Mouse (Mus musculus): Measurements from ENCODE around the gene Fgfr4.

The Fgfr4 gene

DNA sequence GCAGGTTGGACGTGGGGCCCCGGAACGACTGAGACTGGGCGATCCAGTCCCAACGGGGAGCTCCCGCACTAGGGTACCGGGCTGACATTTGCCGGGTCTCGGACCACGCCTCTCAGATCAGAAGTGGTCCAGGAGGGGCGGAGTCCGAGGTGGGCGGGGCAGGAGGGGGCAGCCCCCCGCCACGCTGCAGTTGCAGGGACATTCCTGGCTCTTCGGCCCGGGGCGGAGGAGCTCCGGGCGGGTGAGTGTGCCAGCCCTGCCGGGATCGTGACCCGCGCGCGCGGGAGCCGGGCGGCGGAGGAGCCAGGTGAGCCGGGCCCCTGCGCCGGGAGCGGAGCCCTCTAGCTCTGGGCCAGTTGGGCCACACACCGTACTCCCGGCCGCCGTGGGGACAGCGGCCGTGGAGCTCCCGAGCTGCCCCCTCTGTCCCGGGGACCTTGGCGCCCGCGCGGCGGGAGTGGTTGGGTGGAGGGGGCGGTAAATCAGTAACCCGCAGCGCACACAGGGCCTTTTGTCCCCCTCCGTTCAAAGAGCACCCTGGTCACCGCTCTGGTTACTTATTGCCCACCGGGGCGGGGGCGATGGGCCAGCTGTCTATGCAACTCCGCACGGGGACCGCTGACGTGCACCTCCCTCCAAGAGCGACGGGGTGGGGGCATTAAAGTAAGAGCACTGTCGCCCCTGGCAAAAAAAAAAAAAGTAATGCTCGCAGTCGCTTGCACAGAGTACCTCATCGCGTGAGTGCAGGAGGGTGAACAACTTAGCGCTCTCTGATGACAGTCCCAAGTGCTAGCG is at the start of gene Fgfr4:
TSS of gene Fgfr4 (plus strand) at position 20 of the 795 bp plus-strand sequence.
- DNase-seq, result peak; percentile 93 to 94

DNA sequence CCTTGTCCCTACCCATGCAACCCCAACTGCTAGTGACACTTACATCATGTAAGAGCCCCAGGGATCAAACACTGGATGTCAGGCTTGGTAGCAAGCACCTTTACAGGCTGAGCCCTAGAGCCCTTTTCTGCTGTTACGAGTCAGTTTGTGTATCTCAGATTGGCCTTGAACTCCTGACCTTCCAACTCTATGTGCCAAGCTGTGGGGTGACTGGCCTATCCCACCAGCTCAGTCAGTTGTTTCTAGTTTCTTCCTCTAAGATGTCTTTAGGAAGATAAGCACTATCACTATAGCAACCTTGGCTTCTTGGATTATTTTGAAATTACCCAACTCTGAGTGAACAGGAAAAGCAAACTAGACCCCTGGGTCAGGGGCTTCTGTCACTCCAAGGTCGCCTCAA is 49.1 kb upstream of the Fgfr4 start:
- no peak for DNase-seq

DNA sequence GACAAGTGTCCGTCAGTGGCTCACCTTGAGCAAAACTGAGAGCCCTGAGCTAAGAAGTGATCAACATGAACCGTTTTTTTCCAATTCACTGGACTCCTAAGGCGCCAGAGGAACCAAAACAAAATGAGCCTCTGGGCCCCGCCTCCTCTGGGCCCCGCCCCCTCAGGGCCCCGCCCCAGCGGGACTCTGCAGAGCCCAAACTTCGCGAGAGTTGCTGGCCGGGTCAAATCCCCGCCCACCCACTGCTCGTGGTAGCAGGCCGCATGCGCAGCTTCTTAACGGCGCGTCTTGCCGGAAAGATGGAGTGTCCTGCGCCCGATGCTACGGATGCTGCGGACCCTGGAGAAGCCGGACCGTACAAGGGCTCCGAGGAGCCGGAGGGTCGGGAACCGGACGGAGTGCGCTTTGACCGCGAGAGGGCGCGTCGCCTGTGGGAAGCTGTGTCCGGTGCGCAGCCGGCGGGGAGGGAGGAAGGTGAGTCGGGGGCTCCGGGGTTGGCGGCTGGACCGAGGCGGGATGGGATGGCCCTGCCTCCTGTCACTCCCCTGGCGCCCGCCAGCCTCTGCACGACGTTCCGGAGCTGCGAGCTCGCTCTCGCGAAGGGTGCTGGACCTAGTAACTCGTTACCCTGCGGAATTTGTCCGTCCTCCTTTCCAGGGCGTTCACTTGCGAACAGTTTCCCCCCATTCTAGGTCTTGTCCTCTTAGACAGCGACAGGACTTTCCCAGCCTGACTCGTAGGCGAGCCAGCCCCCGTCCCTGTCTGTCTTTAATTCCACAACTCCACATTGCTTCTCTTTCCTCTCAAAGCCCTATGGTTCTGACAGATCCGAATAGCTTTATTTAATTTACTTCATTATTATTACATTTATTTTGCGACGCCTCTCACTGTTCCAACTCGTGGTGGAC is 47.1 kb upstream of the Fgfr4 start, which contains the start of gene Zfp346:
TSS of gene Zfp346 (plus strand) at position 267 of the 908 bp plus-strand sequence.
- peak; percentile 99 to 100 for DNase-seq

DNA sequence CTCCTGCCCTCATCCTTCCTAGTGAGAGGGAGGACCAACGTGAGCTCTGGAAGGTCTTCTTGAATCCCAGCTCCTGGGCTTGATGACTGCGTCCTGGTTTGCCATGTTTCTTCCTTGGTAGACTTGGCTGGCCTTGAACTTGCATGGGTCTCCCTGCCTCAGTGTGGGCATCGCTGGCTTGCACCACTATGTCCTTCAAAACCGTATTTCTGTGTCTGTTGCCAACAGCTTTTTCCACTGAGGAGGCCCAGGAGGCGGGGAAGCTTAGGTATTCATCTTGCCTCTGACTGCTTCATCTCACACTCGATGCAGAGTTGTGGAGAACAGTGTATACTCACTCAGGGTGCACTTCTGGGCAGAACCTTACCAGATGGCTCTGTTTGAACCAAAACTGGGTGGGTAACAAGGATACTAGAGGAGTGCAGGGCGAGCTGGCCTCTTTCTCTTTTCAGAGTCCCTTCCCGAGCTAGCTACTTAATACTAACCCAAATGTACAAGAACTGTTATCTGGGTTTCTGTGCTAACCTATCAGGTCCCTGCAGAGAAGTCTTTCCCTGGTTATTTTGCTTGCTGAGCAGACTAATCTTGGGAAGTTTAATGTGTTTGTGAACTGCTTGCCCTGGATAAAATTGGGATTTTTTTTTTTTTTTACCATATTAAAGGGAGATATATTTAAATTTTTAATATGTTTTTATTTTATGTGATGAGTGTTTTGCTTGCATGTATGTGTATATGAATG is 46.3 kb upstream of the Fgfr4 start:
- peak; percentile 12 to 17 for DNase-seq

DNA sequence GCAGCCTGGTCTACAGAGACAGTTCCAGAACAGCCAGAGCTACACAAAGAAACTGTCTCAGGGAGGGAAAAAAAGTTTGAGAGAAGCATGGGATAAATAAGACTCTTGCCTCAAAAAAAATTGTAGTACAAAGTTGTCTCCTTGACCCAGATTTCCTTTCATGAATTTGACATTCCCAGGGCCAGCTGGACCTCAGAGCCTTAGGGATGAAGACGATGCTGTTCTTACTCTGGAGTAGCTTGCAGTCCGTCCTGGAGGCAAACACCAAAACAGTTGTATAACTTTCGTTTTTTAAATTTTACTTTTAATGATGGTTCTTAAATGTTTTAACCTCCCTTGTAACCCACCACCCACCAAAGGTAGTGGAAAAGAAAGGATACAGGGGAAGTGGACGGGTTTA is 45.3 kb upstream of the Fgfr4 start:
- no peak for DNase-seq

DNA sequence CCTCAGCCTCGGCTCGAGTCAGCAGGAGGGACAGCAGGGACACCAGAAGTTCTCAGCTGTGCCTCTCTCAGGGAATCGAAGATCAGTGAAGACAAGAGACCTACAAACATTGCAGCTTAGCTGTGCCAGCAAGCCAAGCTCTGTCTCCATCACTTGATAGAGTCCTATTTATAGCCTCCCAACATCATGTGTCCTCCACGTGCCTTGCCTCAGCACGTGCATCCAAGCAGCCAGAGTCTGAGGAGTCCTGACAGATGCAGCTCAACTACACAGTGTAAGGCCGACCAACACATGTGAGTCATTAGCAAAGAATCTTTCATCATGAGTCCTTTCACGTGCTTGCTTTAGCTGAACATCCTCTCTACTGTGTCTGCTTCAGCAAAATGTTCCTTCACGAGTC is 44.7 kb upstream of the Fgfr4 start:
- peak in 1 of 2 experiments; percentile 5 for DNase-seq

DNA sequence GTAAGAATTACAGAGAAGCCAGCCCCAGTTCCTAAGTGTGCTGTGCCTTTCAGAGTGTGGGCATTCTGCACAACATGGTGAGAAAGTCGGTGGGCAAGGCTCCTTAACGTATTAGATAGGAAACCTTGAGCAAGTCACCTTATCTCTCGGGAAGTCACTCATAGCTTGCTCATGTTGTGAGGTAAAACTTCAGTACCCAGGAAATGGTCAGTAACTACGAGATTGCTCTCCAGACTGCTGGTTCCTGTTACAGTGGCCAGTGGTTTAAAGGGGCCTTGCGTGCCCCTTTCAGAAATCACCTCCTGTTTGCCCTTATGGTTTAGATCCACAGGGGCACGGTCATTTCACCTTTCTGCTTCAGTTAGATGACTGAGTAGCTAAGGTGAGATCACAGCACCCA is 38.1 kb upstream of the Fgfr4 start:
- DNase-seq, result no peak

DNA sequence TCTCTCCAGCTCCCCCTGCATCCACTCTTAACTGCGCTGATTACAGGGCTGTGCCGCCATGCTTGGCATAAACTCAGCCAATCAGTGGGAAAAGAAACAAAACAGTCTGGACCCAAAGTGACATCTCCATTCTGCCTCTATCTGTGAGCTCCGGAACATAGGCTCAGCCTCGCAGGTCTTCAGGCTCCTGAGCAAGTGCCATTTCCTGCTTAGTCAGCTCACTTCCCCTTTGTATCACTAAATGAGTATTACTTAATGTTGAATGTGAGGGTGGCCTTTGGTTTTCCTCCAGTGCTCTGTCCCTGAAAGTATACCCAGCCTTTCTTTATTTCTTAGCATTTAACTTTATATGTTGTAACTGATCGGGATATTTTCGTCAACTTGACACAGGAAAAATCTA is 27.5 kb upstream of the Fgfr4 start:
- DNase-seq, result no peak

DNA sequence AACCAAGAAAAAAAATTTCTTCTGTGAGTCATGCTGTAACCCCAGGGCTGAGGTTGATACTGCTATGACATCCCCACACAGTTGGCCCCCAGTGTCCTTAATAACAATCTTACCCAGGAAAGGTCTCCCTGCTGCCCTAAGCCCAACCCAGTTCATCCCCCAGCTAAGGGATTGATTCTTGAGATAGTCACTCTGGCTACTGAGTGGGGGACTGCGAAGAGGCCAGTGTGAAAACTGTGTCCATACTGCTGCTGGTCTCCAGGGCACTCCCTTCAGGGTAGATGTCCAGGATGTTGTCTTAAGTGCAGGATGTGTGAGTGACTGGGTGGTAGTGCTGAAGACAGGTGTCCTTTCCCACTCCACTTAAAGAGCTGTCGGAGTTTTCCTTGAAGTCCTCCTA is 19.0 kb upstream of the Fgfr4 start, which contains the start of gene Gm17617:
TSS of gene Gm17617 (minus strand) at position 101 of the 400 bp plus-strand sequence.
- DNase-seq, result no peak

DNA sequence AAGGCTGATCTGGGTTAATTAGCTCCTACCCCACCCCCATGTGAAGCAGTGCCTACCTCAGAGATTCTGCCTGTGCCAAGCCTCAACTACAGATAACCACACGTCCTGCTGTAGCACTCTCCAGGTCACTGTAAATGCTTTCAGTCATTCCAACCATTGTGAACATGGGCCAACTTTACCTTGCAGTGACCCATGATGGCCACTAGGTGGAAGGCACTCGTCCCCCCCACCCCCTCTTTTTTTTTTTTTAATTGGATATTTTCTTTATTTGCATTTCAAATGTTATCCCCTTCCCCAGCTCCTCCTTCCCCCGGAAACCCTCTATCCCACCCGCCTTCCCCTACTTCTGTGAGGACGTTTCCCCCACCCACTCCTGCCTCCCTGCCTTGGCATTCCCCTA is 17.1 kb upstream of the Fgfr4 start:
- peak; percentile 11 to 39 for DNase-seq

DNA sequence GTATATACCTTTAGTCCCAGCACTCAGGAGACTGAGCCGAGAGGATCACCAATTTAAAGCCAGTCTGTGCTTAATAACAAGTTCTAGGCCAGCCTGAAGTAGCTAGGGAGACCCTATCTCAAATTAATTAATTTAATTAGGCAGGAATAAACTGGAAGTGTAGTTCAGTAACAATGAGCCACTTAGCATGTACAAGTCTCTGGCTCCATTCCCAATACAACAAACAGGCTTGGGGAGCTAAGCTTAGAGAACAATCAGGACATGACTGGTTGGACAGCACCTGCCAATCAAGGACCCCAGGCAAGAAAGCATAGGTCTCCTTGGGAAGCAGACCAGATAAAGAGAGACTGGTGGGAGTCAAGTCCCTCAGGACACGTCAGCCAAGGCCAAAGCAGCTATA is 12.2 kb upstream of the Fgfr4 start:
- DNase-seq, result no peak

DNA sequence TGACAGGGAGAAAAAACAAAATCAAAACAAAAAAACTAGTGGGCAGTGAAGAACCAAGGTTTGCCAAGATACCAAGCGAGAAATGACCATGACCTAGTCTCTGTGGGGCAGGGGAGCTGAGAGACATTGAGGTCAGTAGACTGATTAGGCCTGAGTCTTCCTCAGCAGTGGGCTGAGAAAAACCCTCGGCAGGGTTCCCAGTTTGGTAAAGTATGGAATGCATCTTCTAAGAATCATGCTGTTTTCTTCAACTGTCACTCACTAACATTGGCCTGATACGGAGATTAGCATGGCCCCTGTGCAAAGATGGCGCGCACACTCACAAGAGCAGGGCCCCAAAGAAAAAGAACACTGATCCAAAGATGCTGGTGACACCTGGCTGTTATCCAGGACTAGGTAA is 1.5 kb downstream of the Fgfr4 start:
- DNase-seq, result peak in 1 of 2 experiments; percentile 11

DNA sequence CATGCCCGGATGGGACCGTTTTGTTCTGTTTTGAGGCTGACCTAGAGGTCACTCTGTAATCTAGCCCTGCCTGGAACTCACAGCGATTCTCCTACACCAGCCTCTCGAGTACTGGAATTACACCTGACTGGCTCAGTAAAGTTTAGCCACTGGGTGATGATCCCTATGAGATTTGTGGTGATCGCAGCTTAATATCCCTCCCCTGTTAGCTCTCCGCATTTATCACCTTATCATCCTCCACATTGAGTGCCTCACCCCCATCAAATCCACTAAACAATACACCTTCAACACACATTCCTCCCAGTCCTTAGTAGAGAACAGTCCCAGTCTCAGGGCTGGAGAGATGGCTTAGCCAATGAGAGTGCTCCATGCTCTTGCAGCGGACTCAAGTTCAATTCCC is 9.9 kb downstream of the Fgfr4 start:
- no peak for DNase-seq

DNA sequence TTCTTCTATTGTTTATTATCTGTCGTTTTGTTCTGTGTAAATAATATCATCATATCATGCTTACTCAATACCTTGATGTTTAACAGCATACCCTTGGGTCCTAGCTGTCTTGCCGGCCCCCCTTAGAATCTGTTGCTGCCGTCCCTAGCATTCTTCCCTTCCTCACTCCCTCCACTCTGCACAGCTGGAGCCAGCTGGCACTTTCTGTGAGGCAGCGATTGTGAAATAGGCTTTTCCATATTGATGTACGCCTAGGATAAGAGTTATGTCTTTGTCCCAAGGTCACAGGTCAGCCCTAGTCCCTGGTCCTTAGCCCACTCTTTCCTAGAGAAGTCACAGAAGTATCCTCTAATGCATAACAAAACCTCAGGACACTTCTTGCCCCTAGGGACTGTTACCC is 11.1 kb downstream of the Fgfr4 start:
- peak; percentile 44 to 47 for DNase-seq

DNA sequence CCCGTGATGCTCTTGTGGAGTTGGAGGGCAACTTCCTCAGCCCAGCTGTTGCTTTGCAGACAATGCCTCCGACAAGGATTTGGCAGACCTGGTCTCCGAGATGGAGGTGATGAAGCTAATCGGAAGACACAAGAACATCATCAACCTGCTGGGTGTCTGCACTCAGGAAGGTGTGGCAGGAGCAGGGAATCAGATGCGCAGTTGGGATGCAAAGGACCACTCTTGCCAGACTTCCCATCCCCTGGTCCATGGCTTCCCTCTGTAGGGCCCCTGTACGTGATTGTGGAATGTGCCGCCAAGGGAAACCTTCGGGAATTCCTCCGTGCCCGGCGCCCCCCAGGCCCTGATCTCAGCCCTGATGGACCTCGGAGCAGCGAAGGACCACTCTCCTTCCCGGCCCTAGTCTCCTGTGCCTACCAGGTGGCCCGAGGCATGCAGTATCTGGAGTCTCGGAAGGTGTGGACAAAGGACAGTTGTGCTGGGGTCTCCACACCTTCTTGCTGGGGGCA is 13.4 kb downstream of the Fgfr4 start:
- no peak for DNase-seq

DNA sequence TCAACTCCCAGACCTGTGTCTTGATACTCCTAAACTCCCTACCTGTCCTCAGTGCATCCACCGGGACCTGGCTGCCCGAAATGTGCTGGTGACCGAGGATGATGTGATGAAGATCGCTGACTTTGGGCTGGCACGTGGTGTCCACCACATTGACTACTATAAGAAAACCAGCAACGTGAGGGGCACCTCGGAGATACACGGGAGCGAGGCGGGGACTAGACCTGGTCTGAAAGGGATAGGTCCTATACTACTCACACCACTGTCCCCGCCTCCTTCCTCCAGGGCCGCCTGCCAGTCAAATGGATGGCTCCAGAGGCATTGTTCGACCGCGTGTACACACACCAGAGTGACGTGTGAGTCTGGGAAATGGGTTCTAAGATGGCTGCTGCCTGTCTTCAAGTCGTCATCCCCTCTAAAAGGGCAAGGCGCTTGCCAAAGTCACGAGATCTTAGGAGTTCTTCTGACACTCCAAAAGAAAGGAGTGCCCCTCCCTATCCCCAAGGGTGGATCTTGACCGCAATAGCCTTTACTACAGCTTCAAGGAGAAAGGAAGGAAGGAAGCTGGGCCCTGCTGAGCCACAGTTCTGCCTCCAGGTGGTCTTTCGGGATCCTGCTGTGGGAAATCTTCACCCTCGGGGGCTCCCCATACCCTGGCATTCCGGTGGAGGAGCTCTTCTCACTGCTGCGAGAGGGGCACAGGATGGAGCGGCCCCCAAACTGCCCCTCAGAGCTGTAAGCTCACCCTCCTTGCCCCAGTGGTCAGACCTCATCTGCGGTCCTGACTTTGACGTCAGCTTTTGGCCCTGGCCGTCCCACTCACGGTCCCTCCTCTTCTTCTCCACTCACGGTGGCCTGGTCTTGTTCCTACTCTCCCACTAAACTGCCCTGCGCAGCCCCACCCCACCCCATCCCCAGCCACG is 14.6 kb downstream of the Fgfr4 start:
- no peak for DNase-seq

DNA sequence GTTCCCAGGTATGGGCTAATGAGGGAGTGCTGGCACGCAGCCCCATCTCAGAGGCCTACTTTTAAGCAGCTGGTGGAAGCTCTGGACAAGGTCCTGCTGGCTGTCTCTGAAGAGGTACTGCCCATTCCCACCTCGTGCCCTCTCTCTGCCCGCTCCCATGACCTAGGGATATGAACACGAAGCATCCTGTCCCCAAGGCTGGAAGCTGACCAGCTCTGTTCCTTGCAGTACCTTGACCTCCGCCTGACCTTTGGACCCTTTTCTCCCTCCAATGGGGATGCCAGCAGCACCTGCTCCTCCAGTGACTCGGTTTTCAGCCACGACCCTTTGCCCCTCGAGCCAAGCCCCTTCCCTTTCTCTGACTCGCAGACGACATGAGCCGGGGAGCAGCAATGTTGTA is 15.4 kb downstream of the Fgfr4 start:
- peak; percentile 63 to 81 for DNase-seq

DNA sequence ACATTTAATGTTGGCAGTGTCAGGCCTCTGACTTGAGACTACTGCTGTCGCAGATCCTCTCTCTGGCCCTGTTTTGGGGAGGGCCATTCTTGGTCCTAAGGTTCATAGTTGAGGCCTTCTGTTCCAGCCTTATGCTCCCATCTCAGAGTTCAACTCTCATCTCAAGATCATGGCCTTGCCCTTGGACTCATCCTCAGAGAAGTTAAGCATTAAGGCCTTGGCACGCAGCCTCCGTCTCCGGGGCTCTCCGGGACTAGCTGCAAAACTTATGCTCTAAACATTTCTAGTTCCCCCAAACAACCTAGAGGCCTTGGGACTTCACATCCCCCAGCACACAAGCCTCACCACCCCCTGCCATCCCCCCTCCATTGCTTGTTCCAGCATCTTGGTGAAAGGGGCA is 15.8 kb downstream of the Fgfr4 start:
- peak; percentile 76 to 84 for DNase-seq

DNA sequence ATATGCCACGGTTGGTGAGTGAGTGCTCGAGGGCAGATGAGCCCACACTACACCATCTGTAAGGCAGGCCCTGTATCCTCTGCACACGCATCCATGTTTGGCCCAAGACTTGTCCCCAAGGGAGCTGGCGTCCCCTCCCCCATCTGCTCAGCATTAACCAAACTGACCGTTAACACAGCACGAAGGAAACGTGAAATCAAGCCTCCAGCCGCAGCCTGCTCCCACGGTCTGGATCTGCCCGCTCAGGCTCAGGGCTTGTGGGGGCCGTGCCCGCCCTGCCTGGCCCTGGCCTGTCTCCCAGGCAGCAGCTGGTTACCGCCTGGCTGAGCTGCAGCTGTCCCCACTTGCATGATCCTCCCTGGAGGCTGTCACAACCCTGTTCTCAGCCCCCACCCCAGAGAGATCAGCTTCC is 16.5 kb downstream of the Fgfr4 start:
- DNase-seq, result peak; percentile 64 to 76

DNA sequence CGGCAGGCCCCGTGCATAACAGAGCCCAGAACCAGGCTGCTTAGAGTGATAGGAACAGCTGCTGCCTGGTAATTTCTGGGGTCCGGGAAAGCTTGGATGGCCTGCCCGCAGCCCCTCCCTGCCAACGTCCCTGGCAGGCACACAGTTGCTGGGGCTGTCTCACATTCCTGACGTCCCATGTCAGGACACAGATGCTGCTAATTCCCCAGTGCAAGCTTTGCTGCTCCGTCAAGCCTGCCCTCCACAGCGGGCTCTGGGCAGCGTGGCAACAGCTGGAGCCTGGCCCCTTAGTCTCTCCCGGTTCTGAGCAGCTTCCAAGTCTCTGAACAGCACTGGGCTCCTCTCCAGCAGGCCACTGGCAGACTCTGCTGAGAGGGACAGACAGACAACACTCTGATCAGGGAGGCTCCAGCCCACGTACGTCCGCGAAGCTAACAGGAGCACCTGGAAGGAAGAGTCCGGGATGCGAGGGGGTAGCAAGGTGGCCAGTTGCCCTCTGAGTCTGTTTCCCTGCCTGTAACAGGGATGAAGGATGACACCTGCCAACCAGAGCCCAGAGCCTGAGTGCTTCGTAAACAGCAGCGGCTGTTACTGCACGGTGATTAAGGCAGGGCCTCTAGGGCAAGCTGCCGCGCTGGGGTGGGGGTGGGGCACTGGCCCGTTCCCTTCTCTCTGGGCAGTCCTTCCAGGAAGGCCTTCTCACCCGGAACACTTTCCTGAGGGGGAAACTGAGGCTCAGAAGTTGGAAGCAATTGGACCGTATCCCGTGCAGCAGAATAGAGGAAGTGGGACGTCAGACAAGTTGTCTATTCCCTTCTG is 19.3 kb downstream of the Fgfr4 start:
- DNase-seq, result peak; percentile 53 to 67

DNA sequence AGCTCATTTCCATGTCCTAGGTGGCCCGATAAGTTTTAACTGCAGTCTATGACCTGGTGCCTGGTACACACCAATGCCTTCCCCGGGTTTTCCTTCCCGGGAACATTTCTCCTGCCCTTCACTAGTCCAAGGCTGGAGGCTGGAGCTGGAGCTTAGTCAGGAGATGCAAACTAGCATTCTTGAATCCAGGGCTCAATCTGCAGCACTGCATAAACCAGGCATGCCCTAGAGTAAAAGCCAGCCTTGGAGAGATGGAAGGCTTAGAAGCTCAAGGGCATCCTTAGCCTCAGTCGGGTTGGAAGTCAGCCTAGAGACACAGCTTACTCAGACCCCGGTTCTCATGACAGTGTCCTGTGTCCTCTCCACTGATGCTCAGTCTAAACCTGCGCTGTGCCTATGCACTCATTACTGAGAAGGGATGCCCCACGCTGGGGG is 19.9 kb downstream of the Fgfr4 start:
- DNase-seq, result no peak
